Mouse (Mus musculus): ENCODE data around the gene Ubl7. TPM values are rescaled to one million over a fixed set of nuclear protein-coding genes. Genes with fewer than 3 reads are reported as not detected.

The Ubl7 gene
- polyA plus RNA-seq, 1 experiment from 2014 or later = 93.1 TPM

DNA sequence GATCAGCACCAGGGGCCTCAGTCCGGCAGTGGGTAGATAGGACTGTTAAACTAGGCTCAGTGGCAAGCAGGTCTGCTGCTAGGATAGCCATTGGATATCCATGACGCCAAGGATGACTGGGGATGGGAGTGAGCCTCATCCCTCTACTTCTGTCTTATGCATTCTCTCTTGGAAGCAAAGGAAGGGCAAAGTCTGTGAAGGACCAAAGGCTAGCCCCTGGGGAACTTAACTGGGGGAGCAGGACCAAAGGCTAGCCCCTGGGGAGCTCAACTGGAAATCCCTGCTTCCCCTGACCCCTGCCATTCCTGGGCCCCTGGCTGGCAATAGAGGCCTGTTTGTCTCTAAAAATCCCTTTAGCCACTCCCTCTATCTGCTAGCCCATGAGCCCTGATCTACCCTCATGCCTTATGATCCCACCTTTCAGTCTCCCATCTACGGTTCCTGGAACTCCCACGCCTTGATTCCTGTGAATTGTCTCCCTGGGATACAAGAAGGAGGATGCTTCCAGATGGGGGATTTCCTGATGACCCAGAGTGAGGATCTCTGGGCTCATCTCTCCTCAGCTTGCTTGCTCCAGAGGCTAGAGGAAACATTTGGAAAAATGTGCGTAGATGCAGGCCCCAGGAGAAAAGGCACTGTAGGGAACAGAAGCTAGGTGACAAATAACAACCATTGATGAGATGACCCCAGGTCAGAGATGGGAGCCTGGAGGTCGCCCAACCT is 53.9 kb downstream of the Ubl7 start:
- no peaks in the 10 kb centered on the region for H3K27me3 ChIP-seq (ENCODE audit: control insufficient read depth, insufficient read depth, low read length)
- no peak for DNase-seq (ENCODE audit: low spot score)
- H3K9ac ChIP-seq (ENCODE audit: low read length) = no peak overlapping the region
- H3K4me2 ChIP-seq (replicated peaks; ENCODE audit: low read depth) = no peak overlapping the region
- no peaks in the 10 kb centered on the region for H3K4me1 ChIP-seq (replicated peaks; ENCODE audit: control insufficient read depth, insufficient read depth)
- H3K36me3 ChIP-seq (ENCODE audit: control insufficient read depth, insufficient read depth, low read length) = no peaks in the 10 kb centered on the region
- no peak for TF ChIP-seq CTCF (IDR thresholded peaks at IDR 0.05; ENCODE audit: low read depth)
- no peak for TF ChIP-seq EP300 (optimal IDR thresholded peaks at IDR 0.05)
- WGBS = 83% methylated on average over 6 of the region's 6 CpGs
- H3K4me3 ChIP-seq (ENCODE audit: low read depth, low read length) = no peak overlapping the region
- H3K27ac ChIP-seq (replicated peaks) = no peak overlapping the region; the same call in 1 of the 2 replicates
- no peaks in the 10 kb centered on the region for H3K9me3 ChIP-seq (ENCODE audit: control insufficient read depth, low read length)
- no peak for ATAC-seq (ENCODE audit: low FRiP score, low TSS enrichment)

DNA sequence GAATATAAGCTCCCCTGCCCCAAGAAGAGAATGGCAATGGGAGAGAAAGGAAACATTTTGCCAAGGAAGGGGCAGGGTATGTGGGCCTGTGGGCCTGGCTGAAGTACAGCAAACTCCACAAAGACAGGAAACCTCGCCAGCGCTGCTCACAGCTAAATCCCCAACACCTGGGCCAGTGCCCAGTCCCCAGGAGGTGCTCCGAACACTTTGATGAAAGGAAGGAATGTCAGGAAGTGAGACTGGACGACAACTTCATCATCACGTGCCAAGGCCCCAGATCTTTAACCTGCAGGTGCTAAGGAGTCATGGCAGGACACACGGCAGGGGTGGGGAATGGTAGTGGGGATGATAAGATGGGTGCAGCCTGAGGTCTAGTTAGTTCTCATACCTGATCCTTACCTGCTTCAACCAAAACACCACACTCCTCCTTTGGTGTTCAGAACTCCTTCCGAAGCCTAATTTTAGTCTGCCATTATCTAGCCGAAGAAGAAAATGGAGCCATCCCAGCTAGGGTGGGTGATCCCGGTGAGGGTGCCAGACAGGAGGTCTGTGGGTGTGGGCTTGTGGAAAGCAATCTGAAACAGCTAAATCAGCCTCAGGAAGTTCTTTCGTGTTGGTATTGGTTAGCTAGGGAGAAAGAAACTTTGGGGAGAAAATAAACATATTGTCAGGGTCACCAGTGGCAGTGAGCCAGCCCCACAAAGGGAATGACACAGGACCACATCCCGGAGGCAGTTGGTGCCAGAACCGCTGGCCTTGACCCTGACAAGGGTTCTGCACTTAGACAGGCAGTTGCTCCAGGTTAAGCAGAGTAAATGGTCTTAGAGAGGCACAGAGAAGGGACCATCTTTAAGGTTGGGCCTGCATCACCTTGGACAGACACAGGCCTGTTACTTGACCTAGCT is 54.8 kb downstream of the Ubl7 start:
- no peak for TF ChIP-seq CTCF (IDR thresholded peaks at IDR 0.05; ENCODE audit: low read depth)
- TF ChIP-seq EP300 (optimal IDR thresholded peaks at IDR 0.05) = no peak
- no peaks in the 10 kb centered on the region for H3K9me3 ChIP-seq (ENCODE audit: control insufficient read depth, low read length)
- no peaks in the 10 kb centered on the region for H3K4me1 ChIP-seq (replicated peaks; ENCODE audit: control insufficient read depth, insufficient read depth)
- no peak overlapping the region for H3K9ac ChIP-seq (ENCODE audit: low read length)
- no peak for ATAC-seq (ENCODE audit: low FRiP score, low TSS enrichment)
- H3K4me3 ChIP-seq (ENCODE audit: low read depth, low read length) = no peak overlapping the region
- no peaks in the 10 kb centered on the region for H3K36me3 ChIP-seq (ENCODE audit: control insufficient read depth, insufficient read depth, low read length)
- WGBS = 59% methylated on average over 12 of the region's 12 CpGs
- no peak for DNase-seq (ENCODE audit: low spot score)
- no peak overlapping the region for H3K27ac ChIP-seq (replicated peaks)
- no peaks in the 10 kb centered on the region for H3K27me3 ChIP-seq (ENCODE audit: control insufficient read depth, insufficient read depth, low read length)
- H3K4me2 ChIP-seq (replicated peaks; ENCODE audit: low read depth) = no peak overlapping the region

DNA sequence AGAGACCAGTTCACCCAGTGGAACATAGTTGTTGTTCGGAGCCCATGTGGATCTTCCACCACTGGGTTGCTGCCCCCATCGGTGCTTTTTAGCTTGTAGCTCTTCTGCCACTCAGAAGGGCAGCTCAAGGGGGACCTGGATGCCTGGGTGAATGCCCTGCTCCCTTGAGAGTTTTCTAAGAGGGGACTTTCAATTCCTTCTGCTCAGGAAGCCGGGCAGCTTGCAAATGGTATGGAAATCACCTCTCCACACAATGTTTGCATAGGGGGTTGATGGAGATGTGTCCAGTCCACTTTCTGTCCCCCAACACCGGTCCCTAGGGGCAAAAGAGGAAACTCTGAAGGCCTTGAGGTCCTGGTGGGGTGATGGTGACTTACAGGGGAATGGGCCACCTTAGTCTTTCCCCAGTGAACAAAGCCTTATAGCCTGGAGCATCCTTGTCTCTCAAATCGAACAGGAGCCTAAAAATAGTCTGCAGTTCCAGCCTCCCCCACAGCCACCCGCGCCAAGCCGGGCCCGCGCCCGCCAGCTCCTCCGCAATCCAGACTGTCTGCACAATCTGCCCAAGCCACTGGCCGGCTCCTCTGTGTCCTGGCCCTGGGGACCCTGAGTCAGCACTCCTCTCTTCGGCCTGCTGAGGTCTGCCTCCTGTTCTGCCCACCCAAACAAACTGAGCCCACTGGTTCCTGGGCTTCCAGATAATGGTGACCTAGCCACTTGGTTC is 56.6 kb downstream of the Ubl7 start:
- Histone ChIP-seq H3K9ac (ENCODE audit: low read length) (no peak overlapping the region), H3K4me3 (ENCODE audit: low read depth, low read length) (no peak overlapping the region), H3K9me3 (ENCODE audit: control insufficient read depth, low read length) (no peaks in the 10 kb centered on the region), H3K36me3 (ENCODE audit: control insufficient read depth, insufficient read depth, low read length) (no peaks in the 10 kb centered on the region), H3K27me3 (ENCODE audit: control insufficient read depth, insufficient read depth, low read length) (no peaks in the 10 kb centered on the region), H3K4me1 (replicated peaks; ENCODE audit: control insufficient read depth, insufficient read depth) (0 out of 2 replicates have a peak, but pooled peaks cover 3% of the 10 kb centered on the region), H3K27ac (replicated peaks) (no peak overlapping the region), H3K4me2 (replicated peaks; ENCODE audit: low read depth) (no peak overlapping the region)
- ATAC-seq (ENCODE audit: low FRiP score, low TSS enrichment) = no peak
- 70% methylated on average over 14 of the region's 14 CpGs for WGBS
- TF ChIP-seq EP300 (optimal IDR thresholded peaks at IDR 0.05) = no peak
- no peak for TF ChIP-seq CTCF (IDR thresholded peaks at IDR 0.05; ENCODE audit: low read depth)
- DNase-seq (ENCODE audit: low spot score) = no peak

DNA sequence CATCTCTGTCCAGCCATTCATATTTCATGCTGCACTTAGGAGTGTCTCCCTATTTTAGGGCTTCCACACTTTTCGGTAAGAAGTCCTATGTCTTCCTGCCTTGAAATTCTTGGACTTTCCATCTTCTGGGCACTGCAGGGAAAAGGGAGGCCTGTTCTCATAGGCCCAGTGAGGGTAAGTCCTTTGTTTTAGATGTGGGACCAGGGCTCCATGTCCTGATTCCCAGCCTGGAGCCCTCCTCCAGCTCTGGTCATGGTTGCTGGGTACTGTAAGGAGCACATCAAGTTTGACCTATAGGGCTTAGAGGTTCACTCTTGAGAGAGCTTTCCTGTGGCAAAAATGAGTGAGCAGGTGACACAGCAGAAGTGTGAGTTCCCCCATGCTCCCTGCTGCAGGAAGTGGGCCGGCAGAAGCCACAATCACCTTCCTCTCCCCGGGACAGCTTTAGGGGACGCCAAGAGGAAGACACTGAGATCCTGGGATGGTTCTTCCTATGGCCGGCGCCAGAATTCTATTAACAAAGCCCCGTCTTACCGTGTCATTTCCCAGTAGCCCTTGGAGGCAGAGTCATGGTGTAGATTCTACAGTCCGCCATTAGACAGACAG is 57.5 kb downstream of the Ubl7 start:
- Histone ChIP-seq H3K27me3 (ENCODE audit: control insufficient read depth, insufficient read depth, low read length) (no peaks in the 10 kb centered on the region), H3K9me3 (ENCODE audit: control insufficient read depth, low read length) (no peaks in the 10 kb centered on the region), H3K4me3 (ENCODE audit: low read depth, low read length) (no peak overlapping the region), H3K9ac (ENCODE audit: low read length) (no peak overlapping the region), H3K4me1 (replicated peaks; ENCODE audit: control insufficient read depth, insufficient read depth) (peaks cover 4% of the 10 kb centered on the region; the same call in 1 of the 2 replicates), H3K36me3 (ENCODE audit: control insufficient read depth, insufficient read depth, low read length) (no peaks in the 10 kb centered on the region), H3K4me2 (replicated peaks; ENCODE audit: low read depth) (no peak overlapping the region), H3K27ac (replicated peaks) (no peak overlapping the region)
- ATAC-seq (ENCODE audit: low FRiP score, low TSS enrichment) = no peak
- TF ChIP-seq EP300 (optimal IDR thresholded peaks at IDR 0.05) = no peak
- TF ChIP-seq CTCF (IDR thresholded peaks at IDR 0.05; ENCODE audit: low read depth) = no peak
- no peak for DNase-seq (ENCODE audit: low spot score)
- 80% methylated on average over 9 of the region's 9 CpGs for WGBS

DNA sequence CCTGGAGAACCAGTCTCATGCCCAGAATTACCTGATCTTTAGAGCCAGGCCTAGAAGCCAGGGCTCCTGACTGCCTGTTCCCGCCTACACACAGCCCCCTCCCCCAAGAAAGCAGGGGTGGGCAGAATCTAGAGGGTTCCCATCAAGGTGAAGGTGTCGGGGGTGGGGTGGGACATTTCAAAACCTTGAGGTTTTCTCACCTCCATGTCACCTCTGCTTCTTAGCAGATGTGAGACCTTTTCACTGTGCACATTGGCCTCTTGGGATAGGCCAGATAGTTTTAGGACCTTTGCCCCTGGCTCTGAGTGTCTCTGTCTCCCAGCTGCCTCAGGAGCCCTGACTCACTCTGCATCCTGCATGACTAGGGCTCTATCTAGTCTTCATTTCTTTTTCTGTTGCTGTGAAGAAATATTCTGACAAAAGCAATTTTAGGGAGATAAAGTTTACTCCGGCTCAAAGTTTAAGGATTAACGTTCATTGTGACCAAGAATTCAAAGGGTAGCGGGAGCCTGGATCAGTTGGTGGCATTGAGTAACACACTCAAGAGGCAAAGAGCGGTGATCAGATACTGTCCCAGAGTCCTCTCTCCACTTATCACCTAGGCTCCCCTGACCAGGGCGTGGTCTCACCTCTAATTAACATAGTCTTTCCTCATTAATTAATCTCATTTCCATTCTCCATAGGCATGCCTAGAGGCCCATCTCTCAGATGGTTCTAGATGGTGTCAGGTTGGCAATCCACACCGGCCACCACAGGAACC is 58.2 kb downstream of the Ubl7 start:
- Histone ChIP-seq H3K27ac (replicated peaks) (no peak overlapping the region; the same call in 1 of the 2 replicates), H3K4me3 (ENCODE audit: low read depth, low read length) (no peak overlapping the region), H3K4me2 (replicated peaks; ENCODE audit: low read depth) (no peak overlapping the region), H3K27me3 (ENCODE audit: control insufficient read depth, insufficient read depth, low read length) (no peaks in the 10 kb centered on the region), H3K36me3 (ENCODE audit: control insufficient read depth, insufficient read depth, low read length) (no peaks in the 10 kb centered on the region), H3K4me1 (replicated peaks; ENCODE audit: control insufficient read depth, insufficient read depth) (peaks cover 5% of the 10 kb centered on the region; the same call in 1 of the 2 replicates), H3K9ac (ENCODE audit: low read length) (no peak overlapping the region), H3K9me3 (ENCODE audit: control insufficient read depth, low read length) (no peaks in the 10 kb centered on the region)
- no peak for TF ChIP-seq EP300 (optimal IDR thresholded peaks at IDR 0.05)
- ATAC-seq (ENCODE audit: low FRiP score, low TSS enrichment) (no peak), DNase-seq (ENCODE audit: low spot score) (no peak)
- WGBS = 90% methylated on average over 8 of the region's 8 CpGs
